Mouse (Mus musculus): ENCODE data around the gene Ddx51. TPM values are rescaled to one million over a fixed set of nuclear protein-coding genes. Genes with fewer than 3 reads are reported as not detected.

Gene Ddx51
- polyA plus RNA-seq, 1 experiment from 2014 or later = 23.2 TPM

DNA sequence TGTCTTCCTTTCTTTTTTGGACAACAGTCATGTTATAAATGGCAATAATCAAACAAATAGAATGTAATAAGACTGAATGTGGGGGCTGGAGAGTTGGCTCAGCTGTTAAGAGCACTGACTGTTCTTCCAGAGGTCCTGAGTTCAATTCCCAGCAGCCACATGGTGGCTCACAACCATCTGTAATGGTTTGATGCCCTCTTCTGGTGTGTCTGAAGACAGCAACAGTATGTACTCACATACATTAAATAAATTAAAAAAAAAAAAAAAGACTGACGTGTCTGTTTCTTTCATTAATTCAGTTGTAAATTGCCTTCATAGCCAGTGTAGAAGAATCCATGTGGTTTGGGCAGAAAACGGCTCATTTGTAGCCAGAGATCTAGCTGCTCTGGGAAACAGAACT is 28.9 kb upstream of the Ddx51 start:
- Histone ChIP-seq H3K9me3 (no peaks in the 10 kb centered on the region), H3K27ac (no peak overlapping the region)
- WGBS = 49% methylated on average over 2 of the region's 2 CpGs

DNA sequence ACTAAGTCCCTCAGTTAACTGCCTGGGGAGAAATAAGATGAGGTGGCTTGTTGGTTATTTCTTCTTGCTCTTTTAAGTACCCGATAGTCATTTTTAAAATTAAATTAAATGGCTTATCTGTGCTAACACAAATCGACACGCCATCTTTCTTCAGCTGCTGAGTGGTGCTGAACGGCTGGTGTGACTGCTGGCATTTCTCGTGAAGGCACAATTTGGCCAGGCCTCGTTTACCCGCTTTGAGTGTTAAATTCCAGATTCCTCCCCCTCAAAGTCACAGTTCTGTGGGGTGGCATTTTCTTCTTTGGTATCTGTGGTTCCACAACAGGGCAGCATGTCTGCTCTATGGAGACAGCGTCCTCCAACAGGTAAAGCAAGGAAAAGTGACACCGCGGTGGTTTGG is 25.9 kb upstream of the Ddx51 start:
- no peak for ATAC-seq (ENCODE audit: insufficient number of reproducible peaks, low FRiP score, low TSS enrichment, low read depth)
- no peak overlapping the region for H3K4me3 ChIP-seq
- 58% methylated on average over 10 of the region's 10 CpGs for WGBS

More for the DNA sequence above, 28.9 kb upstream of the Ddx51 start:
- no peaks in the 10 kb centered on the region for H3K36me3 ChIP-seq
- H3K4me3 ChIP-seq = no peak overlapping the region
- no peak overlapping the region for H3K4me2 ChIP-seq
- ATAC-seq (ENCODE audit: insufficient number of reproducible peaks, low FRiP score, low TSS enrichment, low read depth) = no peak
- no peak overlapping the region for H3K9ac ChIP-seq
- peaks cover 5% of the 10 kb centered on the region; the same call in 1 of the 2 replicates for H3K4me1 ChIP-seq
- H3K27me3 ChIP-seq = no peaks in the 10 kb centered on the region

DNA sequence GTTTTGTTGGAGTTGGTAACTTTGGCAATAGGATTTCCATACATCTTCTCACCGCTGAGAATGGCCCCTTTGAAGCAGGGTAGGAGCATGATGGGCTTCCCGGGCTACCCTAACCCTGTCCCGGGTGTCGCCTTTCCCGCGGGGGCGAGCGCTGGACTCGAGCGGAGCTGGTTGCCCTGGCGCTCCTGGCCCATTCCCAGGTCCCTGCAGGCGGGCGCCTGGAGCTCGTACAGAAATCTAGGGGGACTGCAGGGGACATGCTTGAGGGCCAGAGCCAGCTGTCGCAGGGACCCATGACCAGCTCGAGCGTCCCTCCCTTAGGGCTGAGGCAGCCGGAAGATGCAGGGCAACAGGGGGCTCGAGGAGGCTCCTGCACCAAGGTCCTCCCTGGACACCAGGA is 25.1 kb upstream of the Ddx51 start:
- peaks cover 5% of the 10 kb centered on the region; the same call in 1 of the 2 replicates for H3K4me1 ChIP-seq
- WGBS = 23% methylated on average over 19 of the region's 19 CpGs
- 0 out of 2 replicates have a peak overlapping the region, but pooled peaks have one; percentile 17 for H3K4me2 ChIP-seq
- H3K9me3 ChIP-seq = no peaks in the 10 kb centered on the region
- no peak overlapping the region for H3K4me3 ChIP-seq
- no peak overlapping the region for H3K9ac ChIP-seq
- no peak for ATAC-seq (ENCODE audit: insufficient number of reproducible peaks, low FRiP score, low TSS enrichment, low read depth)
- no peaks in the 10 kb centered on the region for H3K36me3 ChIP-seq
- no peak overlapping the region for H3K27ac ChIP-seq
- H3K27me3 ChIP-seq = no peaks in the 10 kb centered on the region

More for the DNA sequence above, 25.9 kb upstream of the Ddx51 start:
- Histone ChIP-seq H3K9ac (no peak overlapping the region), H3K4me1 (peaks cover 5% of the 10 kb centered on the region; the same call in 1 of the 2 replicates), H3K4me2 (no peak overlapping the region), H3K27me3 (no peaks in the 10 kb centered on the region), H3K9me3 (no peaks in the 10 kb centered on the region), H3K36me3 (no peaks in the 10 kb centered on the region), H3K27ac (no peak overlapping the region)

DNA sequence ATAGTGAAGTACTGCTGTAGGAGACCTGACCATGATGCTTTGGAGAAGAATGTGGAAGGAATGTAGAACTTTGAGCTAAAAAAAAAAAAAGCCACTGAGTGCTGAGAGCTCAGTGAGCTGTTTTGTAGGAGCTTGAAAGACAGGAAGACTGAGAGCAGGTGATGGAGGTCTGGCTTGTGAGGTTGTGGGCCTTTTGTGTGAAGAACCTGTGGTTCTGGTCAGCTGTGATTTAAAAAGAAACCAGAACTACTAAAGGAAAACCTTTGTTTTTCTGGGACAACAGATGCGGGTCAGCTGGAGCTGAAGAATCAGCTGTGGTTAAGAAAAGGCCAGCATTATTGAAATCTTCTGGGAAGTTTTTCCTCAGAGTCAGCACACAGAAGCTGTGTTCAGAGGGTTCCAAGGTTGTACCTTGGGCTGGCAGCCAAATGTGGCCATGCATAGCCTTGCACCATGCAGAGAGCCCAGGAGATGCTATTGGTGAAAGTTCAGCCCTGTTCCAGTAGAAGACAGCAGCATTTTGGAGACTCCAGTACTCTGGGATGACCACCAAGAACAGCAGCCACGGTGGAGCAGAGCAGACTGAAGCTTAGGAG is 23.6 kb upstream of the Ddx51 start:
- Histone ChIP-seq H3K36me3 (no peaks in the 10 kb centered on the region), H3K4me2 (no peak overlapping the region), H3K4me3 (no peak overlapping the region), H3K9me3 (no peaks in the 10 kb centered on the region), H3K27ac (no peak overlapping the region), H3K4me1 (peaks cover 5% of the 10 kb centered on the region; the same call in 1 of the 2 replicates), H3K27me3 (no peaks in the 10 kb centered on the region), H3K9ac (no peak overlapping the region)
- 66% methylated on average over 2 of the region's 2 CpGs for WGBS
- no peak for ATAC-seq (ENCODE audit: insufficient number of reproducible peaks, low FRiP score, low TSS enrichment, low read depth)

DNA sequence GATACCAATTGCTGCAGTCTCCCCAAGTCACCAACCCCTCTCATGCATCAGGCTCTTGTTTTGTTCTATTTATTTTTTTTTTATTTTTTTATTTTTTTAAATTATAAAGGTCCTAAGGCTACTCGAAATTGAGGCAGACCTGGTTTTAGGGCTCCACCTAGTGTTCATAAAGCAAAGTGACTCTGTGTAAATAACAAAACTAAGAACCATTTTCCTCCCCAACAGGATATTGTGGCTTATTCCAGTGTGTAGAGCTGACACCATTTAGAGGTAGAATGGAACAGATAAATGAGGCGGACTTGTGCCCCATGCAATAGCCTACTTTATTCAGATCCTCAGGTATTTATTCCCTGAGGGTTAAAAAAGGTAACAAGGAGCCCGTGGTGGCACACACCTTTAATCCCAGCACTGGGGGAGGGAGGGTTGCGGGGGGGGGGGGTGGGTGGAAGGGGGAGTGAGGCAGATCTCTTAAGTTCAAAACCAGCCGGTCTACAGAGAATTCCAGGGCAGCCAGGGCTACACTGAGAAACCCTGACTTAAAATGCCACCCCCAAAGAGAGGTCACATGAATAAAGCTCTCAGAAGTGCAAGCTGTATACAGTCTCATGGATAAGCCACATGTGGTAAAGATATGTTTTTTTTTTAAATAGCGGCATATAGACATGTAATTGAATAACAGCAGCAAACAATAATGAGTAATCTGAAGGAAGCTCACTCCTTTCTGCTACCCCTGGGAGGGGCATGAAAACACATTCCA is 17.1 kb upstream of the Ddx51 start:
- H3K27me3 ChIP-seq = no peaks in the 10 kb centered on the region

DNA sequence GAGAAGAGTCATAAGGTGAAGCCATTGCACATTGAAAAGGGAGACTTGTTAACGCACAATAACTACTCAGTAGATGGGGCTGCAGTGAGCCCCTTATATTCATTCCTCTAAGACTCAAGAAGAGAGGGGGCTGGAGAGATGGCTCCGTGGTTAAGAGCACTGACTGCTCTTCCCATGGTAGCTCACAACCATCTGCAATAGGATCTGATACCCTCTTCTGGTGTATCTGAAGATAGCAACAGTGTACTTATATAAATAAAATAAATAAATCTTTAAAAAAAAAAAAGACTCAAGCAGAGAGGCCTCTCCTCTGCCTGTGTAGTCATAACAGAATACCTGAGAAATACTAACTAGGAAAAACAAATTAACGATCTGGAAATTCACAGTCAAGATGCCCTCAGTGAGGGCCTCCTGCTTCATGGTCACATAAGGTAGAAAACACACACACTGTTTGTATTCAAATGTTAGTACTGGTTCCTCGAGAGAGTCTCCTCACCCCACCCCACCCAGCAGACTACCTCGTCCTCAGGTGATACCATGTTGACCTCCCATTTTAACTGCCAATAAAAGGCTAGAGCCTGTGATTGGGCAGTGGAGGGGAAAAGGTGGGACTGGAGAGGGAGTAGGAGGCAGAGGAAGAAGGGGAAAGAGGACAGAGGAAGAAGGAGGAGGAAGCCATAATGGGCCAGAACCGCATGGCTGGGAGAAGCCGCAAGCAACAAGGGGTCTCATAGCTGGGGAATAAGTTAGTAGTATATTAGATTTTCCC is 14.8 kb upstream of the Ddx51 start:
- Histone ChIP-seq H3K9me3 (no peaks in the 10 kb centered on the region), H3K4me1 (peaks cover 3% of the 10 kb centered on the region; the same call in 1 of the 2 replicates), H3K4me2 (no peak overlapping the region), H3K4me3 (no peak overlapping the region), H3K27me3 (no peaks in the 10 kb centered on the region), H3K36me3 (no peaks in the 10 kb centered on the region), H3K9ac (no peak overlapping the region), H3K27ac (no peak overlapping the region)
- 78% methylated on average over 7 of the region's 7 CpGs for WGBS
- no peak for ATAC-seq (ENCODE audit: insufficient number of reproducible peaks, low FRiP score, low TSS enrichment, low read depth)

More for the DNA sequence above, 17.1 kb upstream of the Ddx51 start:
- Histone ChIP-seq H3K4me3 (no peak overlapping the region), H3K36me3 (no peaks in the 10 kb centered on the region), H3K27ac (no peak overlapping the region), H3K9ac (no peak overlapping the region), H3K4me2 (no peak overlapping the region), H3K9me3 (no peaks in the 10 kb centered on the region), H3K4me1 (peaks cover 3% of the 10 kb centered on the region; the same call in 1 of the 2 replicates)
- no peak for ATAC-seq (ENCODE audit: insufficient number of reproducible peaks, low FRiP score, low TSS enrichment, low read depth)
- 36% methylated on average over 6 of the region's 6 CpGs for WGBS

DNA sequence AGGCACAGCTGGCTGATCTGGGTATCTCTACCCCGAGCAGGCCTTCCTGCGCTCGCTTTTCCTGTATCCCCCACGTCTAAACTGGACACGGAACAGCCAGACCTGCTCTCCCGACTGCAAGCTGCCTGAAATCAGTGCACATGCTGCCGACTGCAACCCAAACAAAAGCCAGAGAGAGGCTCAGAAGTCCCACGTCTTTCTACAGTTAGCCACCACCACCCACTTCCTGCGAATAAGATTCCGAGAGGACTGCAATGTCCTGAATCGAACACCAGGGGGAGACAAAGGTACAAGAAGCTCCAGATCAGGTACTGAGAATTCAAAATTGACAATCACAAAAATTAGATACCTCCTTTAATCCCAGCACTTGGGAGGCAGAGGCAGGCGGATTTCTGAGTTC is 13.8 kb upstream of the Ddx51 start:
- no peaks in the 10 kb centered on the region for H3K27me3 ChIP-seq
- H3K27ac ChIP-seq = no peak overlapping the region
- WGBS = 24% methylated on average over 12 of the region's 12 CpGs
- no peak overlapping the region for H3K4me3 ChIP-seq
- no peaks in the 10 kb centered on the region for H3K9me3 ChIP-seq
- peak overlapping the region; percentile 32; the same call in 1 of the 2 replicates for H3K4me2 ChIP-seq
- H3K4me1 ChIP-seq = peaks cover 3% of the 10 kb centered on the region; the same call in 1 of the 2 replicates
- H3K36me3 ChIP-seq = no peaks in the 10 kb centered on the region
- H3K9ac ChIP-seq = no peak overlapping the region
- ATAC-seq (ENCODE audit: insufficient number of reproducible peaks, low FRiP score, low TSS enrichment, low read depth) = no peak

DNA sequence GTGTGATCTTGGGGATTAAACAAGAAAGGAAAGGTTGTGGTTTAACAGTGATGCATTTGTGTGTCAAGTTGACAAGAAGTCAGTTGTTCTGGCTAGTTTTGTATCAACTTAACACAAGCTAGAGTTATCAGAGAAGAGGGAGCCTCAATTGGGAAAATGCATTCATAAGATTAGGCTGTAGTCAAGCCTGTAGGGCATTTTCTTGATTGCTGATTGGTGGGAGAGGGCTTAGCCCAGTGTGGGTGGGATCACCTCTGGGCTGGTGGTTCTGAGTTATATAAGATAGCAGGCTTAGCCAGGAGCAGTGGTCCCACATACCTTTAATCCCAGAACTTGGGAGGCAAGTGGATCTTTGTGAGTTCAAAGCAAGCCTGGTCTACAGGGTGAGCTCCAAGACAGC is 6.9 kb upstream of the Ddx51 start:
- Histone ChIP-seq H3K36me3 (peaks cover 56% of the 10 kb centered on the region), H3K4me3 (no peak overlapping the region), H3K27me3 (no peaks in the 10 kb centered on the region), H3K27ac (no peak overlapping the region), H3K9ac (no peak overlapping the region), H3K4me1 (no peaks in the 10 kb centered on the region), H3K4me2 (no peak overlapping the region), H3K9me3 (no peaks in the 10 kb centered on the region)
- no peak for ATAC-seq (ENCODE audit: insufficient number of reproducible peaks, low FRiP score, low TSS enrichment, low read depth)

DNA sequence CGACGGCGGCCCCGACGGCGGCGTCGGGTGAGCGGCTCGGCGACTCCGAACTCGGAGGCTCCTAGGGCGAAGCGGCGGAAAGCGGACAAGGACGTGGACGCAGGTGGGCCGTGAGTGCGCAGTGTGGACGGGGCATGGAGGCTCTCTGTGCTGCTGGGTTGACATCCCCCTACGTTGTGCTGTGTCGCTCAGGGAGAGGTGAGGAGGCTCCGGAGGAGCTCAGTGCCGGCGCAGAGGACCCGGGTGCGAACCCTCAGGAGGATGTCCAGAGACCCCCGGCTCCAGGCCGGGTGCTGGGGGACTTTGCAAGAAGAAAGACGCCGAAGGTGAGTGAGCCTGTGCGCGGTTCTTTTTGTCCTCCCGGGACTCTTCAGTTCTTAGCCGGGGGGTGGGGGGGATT is 435 bp downstream of the Ddx51 start:
- Histone ChIP-seq H3K9me3 (no peaks in the 10 kb centered on the region), H3K27ac (no peak overlapping the region), H3K9ac (peak overlapping the region; percentile 93), H3K4me1 (peaks cover 16% of the 10 kb centered on the region), H3K27me3 (no peaks in the 10 kb centered on the region), H3K36me3 (peaks cover 71% of the 10 kb centered on the region), H3K4me3 (peak overlapping the region; percentile 99), H3K4me2 (peak overlapping the region; percentile 86)
- 1% methylated on average over 37 of the region's 37 CpGs for WGBS
- ATAC-seq (ENCODE audit: insufficient number of reproducible peaks, low FRiP score, low TSS enrichment, low read depth) = no peak

DNA sequence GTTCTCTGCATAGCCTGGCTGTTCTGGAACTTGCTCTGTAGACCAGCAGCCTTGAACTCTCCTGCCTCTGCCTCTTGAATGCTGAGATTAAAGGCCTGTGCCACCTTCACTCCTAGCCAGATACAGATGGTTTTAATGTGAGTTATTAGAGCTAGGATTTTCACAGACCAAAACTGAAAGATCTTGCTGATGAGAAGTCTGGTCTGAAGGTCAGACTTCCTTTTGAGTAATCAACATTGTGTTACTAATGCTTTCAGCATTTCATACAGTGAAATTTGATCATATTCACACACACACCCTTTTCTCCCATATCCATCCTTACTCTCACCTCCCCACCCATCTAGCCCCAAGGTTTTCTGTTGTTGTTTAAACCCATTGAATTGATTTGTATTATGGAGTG is 6.4 kb downstream of the Ddx51 start:
- H3K4me1 ChIP-seq = no peaks in the 10 kb centered on the region
- H3K27me3 ChIP-seq = no peaks in the 10 kb centered on the region
- H3K9me3 ChIP-seq = no peaks in the 10 kb centered on the region
- H3K9ac ChIP-seq = no peak overlapping the region
- no peak overlapping the region for H3K4me3 ChIP-seq
- no peak overlapping the region for H3K27ac ChIP-seq
- H3K36me3 ChIP-seq = peaks cover 87% of the 10 kb centered on the region
- no peak overlapping the region for H3K4me2 ChIP-seq
- no peak for ATAC-seq (ENCODE audit: insufficient number of reproducible peaks, low FRiP score, low TSS enrichment, low read depth)

DNA sequence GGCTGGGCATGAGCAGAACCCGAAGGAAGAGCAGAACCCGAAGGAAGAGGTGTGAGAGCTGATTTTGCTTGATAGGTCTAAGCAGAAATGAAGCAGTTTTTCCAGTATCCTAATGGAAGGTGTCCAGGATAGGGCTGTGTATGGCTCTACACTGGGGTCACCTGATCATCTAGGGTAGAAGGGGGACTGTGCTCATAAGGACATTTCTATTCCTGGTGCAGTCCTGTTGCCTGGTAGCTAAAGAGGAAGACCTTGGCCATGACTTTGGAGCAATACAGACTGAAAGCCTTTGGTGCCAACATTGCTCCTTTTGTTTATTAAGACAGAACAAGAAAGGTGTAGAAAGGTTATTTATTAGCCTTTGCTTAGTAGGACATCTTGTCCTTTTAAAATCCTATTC is 10.8 kb downstream of the Ddx51 start:
- 95% methylated on average over 2 of the region's 2 CpGs for WGBS
- Histone ChIP-seq H3K4me1 (no peaks in the 10 kb centered on the region), H3K36me3 (peaks cover 87% of the 10 kb centered on the region), H3K27ac (no peak overlapping the region), H3K9me3 (no peaks in the 10 kb centered on the region), H3K4me3 (no peak overlapping the region), H3K27me3 (no peaks in the 10 kb centered on the region), H3K9ac (no peak overlapping the region), H3K4me2 (no peak overlapping the region)
- ATAC-seq (ENCODE audit: insufficient number of reproducible peaks, low FRiP score, low TSS enrichment, low read depth) = no peak

DNA sequence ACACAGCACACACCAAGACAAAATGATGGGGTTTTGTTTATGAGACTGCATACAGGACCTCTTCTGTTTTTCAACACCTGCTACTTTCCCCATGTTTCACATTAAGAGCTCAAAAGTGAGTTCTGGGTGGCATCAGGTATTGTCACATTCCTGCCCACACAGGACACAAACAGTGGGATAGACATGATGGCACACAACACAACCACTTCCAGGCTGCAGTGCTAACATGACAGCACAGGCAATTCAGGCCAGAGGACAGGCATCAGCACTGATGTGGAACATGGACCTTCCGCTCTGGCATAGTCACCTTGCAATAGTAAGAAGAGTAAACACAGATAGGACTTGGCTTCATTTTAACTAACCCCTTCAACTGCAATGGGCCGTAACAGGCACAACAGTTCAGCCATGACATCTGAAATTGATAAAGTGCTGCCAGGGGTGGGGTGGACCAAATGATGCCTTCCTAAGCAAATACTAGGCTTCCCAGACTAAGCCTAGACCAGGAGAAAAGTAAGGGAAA is 11.6 kb downstream of the Ddx51 start:
- H3K9me3 ChIP-seq = no peaks in the 10 kb centered on the region
- ATAC-seq (ENCODE audit: insufficient number of reproducible peaks, low FRiP score, low TSS enrichment, low read depth) = no peak
- H3K36me3 ChIP-seq = peaks cover 86% of the 10 kb centered on the region
- H3K9ac ChIP-seq = no peak overlapping the region
- H3K4me1 ChIP-seq = no peaks in the 10 kb centered on the region
- H3K4me3 ChIP-seq = no peak overlapping the region
- no peak overlapping the region for H3K4me2 ChIP-seq
- WGBS = 87% methylated on average over 2 of the region's 2 CpGs
- no peak overlapping the region for H3K27ac ChIP-seq
- H3K27me3 ChIP-seq = no peaks in the 10 kb centered on the region

Data from limb, embryonic 15.5 days (tissue).